12 mouse cellular contexts compared by ENCODE assay signal in the genomic region with DNA sequence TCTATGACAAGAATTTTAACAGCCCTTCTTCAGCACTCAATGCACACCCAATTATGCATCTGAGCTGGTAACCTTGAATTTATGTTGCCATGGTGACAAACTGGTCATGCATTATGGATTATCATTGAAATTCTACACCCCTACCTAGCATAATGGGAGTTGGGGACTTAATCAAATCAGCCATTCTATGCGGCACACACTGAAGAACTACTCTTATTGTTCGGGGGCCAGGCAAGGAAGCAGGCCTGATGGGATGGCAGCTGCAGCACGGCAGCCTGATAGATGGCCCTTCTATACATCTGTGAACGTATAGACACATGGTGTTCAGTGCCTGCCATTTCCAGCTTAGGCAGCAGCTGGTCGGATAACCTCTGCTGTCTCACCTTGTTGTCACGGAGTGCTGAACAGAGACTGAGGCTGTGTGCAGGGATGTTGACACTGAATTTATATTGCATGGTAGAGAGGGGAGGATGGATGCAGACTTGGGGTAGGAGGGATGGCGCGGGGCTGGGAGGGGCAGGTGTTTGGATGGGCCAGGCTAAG.
DNase-seq lines count a peak whose midpoint lies in the region; ATAC-seq and TF ChIP-seq lines count a peak whose summit lies in the region.
"Had no signal": no experiment of that assay in that cellular context is flagged by ENCODE, and none has a peak within 500 bp of the region (broad histone marks: within the 10 kb centered on the region; RNA-seq: fewer than 3 reads in every experiment).

No protein-coding gene starts in this region.

- no peaks in the 10 kb centered on the region for H3K27me3 ChIP-seq in kidney, embryonic 14.5 days (ENCODE audit: control insufficient read depth, insufficient read depth, low read length)
- no peaks in the 10 kb centered on the region for H3K27me3 ChIP-seq in forebrain, postnatal 0 days (ENCODE audit: insufficient read depth, low read length)
- no peaks in the 10 kb centered on the region for H3K27me3 ChIP-seq in midbrain, embryonic 10.5 days (ENCODE audit: low read depth, poor library complexity, severe bottlenecking)
- no peaks in the 10 kb centered on the region for H3K27me3 ChIP-seq in stomach, postnatal 0 days (ENCODE audit: control insufficient read depth, insufficient read depth, low read length)

- H3K4me2 ChIP-seq in kidney, embryonic 14.5 days (replicated peaks; ENCODE audit: low read depth, low read length) = no peak overlapping the region
- peak overlapping the region; percentile 31 for H3K4me2 ChIP-seq in forebrain, postnatal 0 days (ENCODE audit: low read depth)
- no peak overlapping the region for H3K4me2 ChIP-seq in stomach, postnatal 0 days (replicated peaks; ENCODE audit: low read depth)

- 54% methylated on average over 8 of the region's 8 CpGs for WGBS in kidney, embryonic 14.5 days
- WGBS in forebrain, postnatal 0 days = 6% methylated on average over 8 of the region's 8 CpGs
- WGBS in midbrain, embryonic 10.5 days = 22% methylated on average over 8 of the region's 8 CpGs
- 47% methylated on average over 8 of the region's 8 CpGs for WGBS in stomach, postnatal 0 days

- 0 out of 2 replicates have a peak, but pooled peaks have one; percentile 46 for ATAC-seq in kidney, embryonic 14.5 days (ENCODE audit: low FRiP score, low TSS enrichment)
- peak; percentile 75 for ATAC-seq in forebrain, postnatal 0 days
- 0 out of 2 replicates have a peak, but pooled peaks have one; percentile 9 for ATAC-seq in neutrophil, adult 5-6 weeks (ENCODE audit: extremely low read depth, insufficient number of reproducible peaks, low FRiP score, poor library complexity, severe bottlenecking)
- no peak for ATAC-seq in stomach, postnatal 0 days (ENCODE audit: low FRiP score, low TSS enrichment)
- no peak for ATAC-seq in CD4-positive, CD25-positive, alpha-beta regulatory T cell, adult 4 months
- ATAC-seq: lung, postnatal 0 days had no signal

- no peaks in the 10 kb centered on the region for H3K36me3 ChIP-seq in kidney, embryonic 14.5 days (ENCODE audit: control insufficient read depth, insufficient read depth, low read length)
- H3K36me3 ChIP-seq in forebrain, postnatal 0 days (ENCODE audit: insufficient read depth) = no peaks in the 10 kb centered on the region
- H3K36me3 ChIP-seq in midbrain, embryonic 10.5 days = no peaks in the 10 kb centered on the region
- H3K36me3 ChIP-seq in stomach, postnatal 0 days (ENCODE audit: control insufficient read depth, insufficient read depth, low read length) = no peaks in the 10 kb centered on the region

- no peaks in the 10 kb centered on the region for H3K9me3 ChIP-seq in kidney, embryonic 14.5 days (ENCODE audit: control insufficient read depth, low read length)
- no peaks in the 10 kb centered on the region for H3K9me3 ChIP-seq in forebrain, postnatal 0 days (ENCODE audit: low read length)
- H3K9me3 ChIP-seq in midbrain, embryonic 10.5 days (replicated peaks) = no peaks in the 10 kb centered on the region
- no peaks in the 10 kb centered on the region for H3K9me3 ChIP-seq in stomach, postnatal 0 days (ENCODE audit: control insufficient read depth, low read length)

- no peak for TF ChIP-seq CTCF in forebrain, postnatal 0 days (IDR thresholded peaks at IDR 0.05; ENCODE audit: low read depth)
- no peak for TF ChIP-seq CTCF in stomach, postnatal 0 days (IDR thresholded peaks at IDR 0.05; ENCODE audit: low read depth)

- no peak overlapping the region for H3K27ac ChIP-seq in kidney, embryonic 14.5 days (ENCODE audit: low read depth, low read length)
- H3K27ac ChIP-seq in forebrain, postnatal 0 days (ENCODE audit: low read depth, low read length) = peak overlapping the region; percentile 82
- peak overlapping the region; percentile 90 for H3K27ac ChIP-seq in midbrain, embryonic 10.5 days (replicated peaks)
- H3K27ac ChIP-seq in stomach, postnatal 0 days (replicated peaks) = no peak overlapping the region

- no peak overlapping the region for H3K4me3 ChIP-seq in kidney, embryonic 14.5 days (ENCODE audit: low read length)
- H3K4me3 ChIP-seq in forebrain, postnatal 0 days (ENCODE audit: low read depth, low read length) = no peak overlapping the region
- peak overlapping the region; percentile 44 for H3K4me3 ChIP-seq in midbrain, embryonic 10.5 days
- no peak overlapping the region for H3K4me3 ChIP-seq in stomach, postnatal 0 days (ENCODE audit: low read depth, low read length)

- no peak for TF ChIP-seq EP300 in stomach, postnatal 0 days (optimal IDR thresholded peaks at IDR 0.05)

- DNase-seq in kidney, adult 11 months = no peak
- DNase-seq in forebrain, postnatal 0 days = peak; percentile 68
- peak; percentile 79 for DNase-seq in midbrain, embryonic 10.5 days (ENCODE audit: low spot score)
- DNase-seq in stomach, postnatal 0 days (ENCODE audit: low spot score) = no peak
- no peak for DNase-seq in layer of hippocampus, adult 11-12 months (ENCODE audit: low spot score)
- DNase-seq: cerebellum, adult 11 months; gastrocnemius, postnatal 36 days; thymus, postnatal 25 days had no signal

- H3K9ac ChIP-seq in kidney, embryonic 14.5 days (ENCODE audit: low read depth, low read length) = no peak overlapping the region
- peak overlapping the region; percentile 18; the same call in 1 of the 2 replicates for H3K9ac ChIP-seq in forebrain, postnatal 0 days
- H3K9ac ChIP-seq in stomach, postnatal 0 days (ENCODE audit: low read length) = no peak overlapping the region

- H3K4me1 ChIP-seq in kidney, embryonic 14.5 days (ENCODE audit: control insufficient read depth, insufficient read depth, low read length) = no peaks in the 10 kb centered on the region
- H3K4me1 ChIP-seq in forebrain, postnatal 0 days (ENCODE audit: insufficient read depth) = peaks cover 14% of the 10 kb centered on the region
- H3K4me1 ChIP-seq in midbrain, embryonic 10.5 days = peaks cover 64% of the 10 kb centered on the region
- no peaks in the 10 kb centered on the region for H3K4me1 ChIP-seq in stomach, postnatal 0 days (replicated peaks; ENCODE audit: control insufficient read depth, insufficient read depth)

Comparison
In these comparisons a context has a peak if more than half of its experiments do, and no peak if none do; other contexts are left out.
1. ATAC-seq: peak in kidney, embryonic 14.5 days (single experiment), forebrain, postnatal 0 days (single experiment) and neutrophil, adult 5-6 weeks (single experiment); none in stomach, postnatal 0 days (single experiment) and CD4-positive, CD25-positive, alpha-beta regulatory T cell, adult 4 months (single experiment).
2. H3K27ac ChIP-seq: peak in forebrain, postnatal 0 days (single experiment) and midbrain, embryonic 10.5 days (single experiment); none in kidney, embryonic 14.5 days (single experiment) and stomach, postnatal 0 days (single experiment).
3. DNase-seq: peak in forebrain, postnatal 0 days (single experiment) and midbrain, embryonic 10.5 days (single experiment); none in kidney, adult 11 months (single experiment), stomach, postnatal 0 days (single experiment) and layer of hippocampus, adult 11-12 months (single experiment).